Mouse (Mus musculus): ENCODE data around the gene Pde1c. TPM values are rescaled to one million over a fixed set of nuclear protein-coding genes. Genes with fewer than 3 reads are reported as not detected.

The Pde1c gene
- total and polyA plus RNA-seq, 2 experiments from 2014 or later: 27.5 to 56.0 TPM

DNA sequence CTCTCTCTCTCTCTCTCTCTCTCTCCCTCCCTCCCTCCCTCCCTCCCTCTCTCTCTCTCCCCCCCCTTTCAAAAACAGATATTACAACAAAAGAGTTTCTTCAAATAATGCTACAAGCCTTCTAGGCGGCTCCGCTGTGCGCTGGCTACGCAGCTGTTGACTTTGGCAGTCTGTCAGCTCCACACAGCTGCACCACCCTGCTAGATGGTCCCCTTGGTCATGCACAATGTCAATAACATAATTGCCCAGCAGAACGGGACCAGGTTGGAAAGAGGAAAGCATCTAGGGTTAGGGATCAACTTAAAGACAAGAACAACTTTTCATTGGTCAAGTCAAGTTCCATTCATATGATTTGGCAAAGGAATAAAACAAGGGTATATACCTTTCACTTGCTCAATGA lies 206.3 kb downstream of the Pde1c start:
- ATAC-seq: peak; percentile 41
- Histone ChIP-seq H3K27ac (peak overlapping the region; percentile 70; the same call in 1 of the 2 replicates), H3K4me1 (ENCODE audit: insufficient read depth, low read length) (peaks cover 3% of the 10 kb centered on the region; the same call in 1 of the 2 replicates), H3K36me3 (ENCODE audit: insufficient read depth, low read length) (no peaks in the 10 kb centered on the region), H3K4me2 (ENCODE audit: low read depth, low read length) (peak overlapping the region; percentile 97), H3K9me3 (ENCODE audit: low read length) (no peaks in the 10 kb centered on the region), H3K4me3 (ENCODE audit: low read length) (peak overlapping the region; percentile 55; the same call in 1 of the 2 replicates), H3K27me3 (ENCODE audit: insufficient read depth, low read length) (no peaks in the 10 kb centered on the region), H3K9ac (replicated peaks; ENCODE audit: low read length) (no peak overlapping the region)
- 2% methylated on average over 5 of the region's 5 CpGs for WGBS
- DNase-seq (ENCODE audit: low spot score): peak; percentile 62
- no peak for TF ChIP-seq CTCF (IDR thresholded peaks at IDR 0.05; ENCODE audit: low read depth)

DNA sequence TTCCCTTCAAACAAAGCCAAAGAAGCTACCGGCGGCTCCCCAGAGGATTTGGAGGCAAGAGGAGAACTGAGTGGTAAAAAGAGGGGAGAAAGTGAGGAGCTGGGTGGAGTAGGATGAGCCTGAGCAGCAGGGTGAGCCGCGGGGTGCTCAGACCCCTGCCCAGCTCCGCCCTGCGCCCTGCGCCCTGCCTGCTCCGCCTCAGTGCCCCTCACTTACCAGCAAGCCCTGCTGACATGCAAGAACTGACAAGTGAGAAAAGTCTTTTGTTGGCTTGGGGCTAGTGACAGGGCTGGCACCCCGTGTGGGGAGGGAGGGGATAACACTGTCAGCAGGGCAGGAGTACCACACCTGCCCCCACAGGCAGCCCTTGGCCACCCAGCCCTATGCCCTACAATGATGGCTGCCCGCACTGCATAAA lies 206.8 kb downstream of the Pde1c start:
- H3K9ac ChIP-seq (replicated peaks; ENCODE audit: low read length): peak overlapping the region; percentile 51
- H3K27ac ChIP-seq: peak overlapping the region; percentile 70
- peak overlapping the region; percentile 55 for H3K4me3 ChIP-seq (ENCODE audit: low read length)
- peaks cover 3% of the 10 kb centered on the region; the same call in 1 of the 2 replicates for H3K4me1 ChIP-seq (ENCODE audit: insufficient read depth, low read length)
- no peaks in the 10 kb centered on the region for H3K36me3 ChIP-seq (ENCODE audit: insufficient read depth, low read length)
- peak; percentile 72 for TF ChIP-seq CTCF (IDR thresholded peaks at IDR 0.05; ENCODE audit: low read depth)
- peak; percentile 92 for ATAC-seq
- no peaks in the 10 kb centered on the region for H3K9me3 ChIP-seq (ENCODE audit: low read length)
- peak; percentile 69 for DNase-seq (ENCODE audit: low spot score)
- WGBS: 0% methylated on average over 10 of the region's 10 CpGs
- H3K4me2 ChIP-seq (ENCODE audit: low read depth, low read length): peak overlapping the region; percentile 97
- no peaks in the 10 kb centered on the region for H3K27me3 ChIP-seq (ENCODE audit: insufficient read depth, low read length)

DNA sequence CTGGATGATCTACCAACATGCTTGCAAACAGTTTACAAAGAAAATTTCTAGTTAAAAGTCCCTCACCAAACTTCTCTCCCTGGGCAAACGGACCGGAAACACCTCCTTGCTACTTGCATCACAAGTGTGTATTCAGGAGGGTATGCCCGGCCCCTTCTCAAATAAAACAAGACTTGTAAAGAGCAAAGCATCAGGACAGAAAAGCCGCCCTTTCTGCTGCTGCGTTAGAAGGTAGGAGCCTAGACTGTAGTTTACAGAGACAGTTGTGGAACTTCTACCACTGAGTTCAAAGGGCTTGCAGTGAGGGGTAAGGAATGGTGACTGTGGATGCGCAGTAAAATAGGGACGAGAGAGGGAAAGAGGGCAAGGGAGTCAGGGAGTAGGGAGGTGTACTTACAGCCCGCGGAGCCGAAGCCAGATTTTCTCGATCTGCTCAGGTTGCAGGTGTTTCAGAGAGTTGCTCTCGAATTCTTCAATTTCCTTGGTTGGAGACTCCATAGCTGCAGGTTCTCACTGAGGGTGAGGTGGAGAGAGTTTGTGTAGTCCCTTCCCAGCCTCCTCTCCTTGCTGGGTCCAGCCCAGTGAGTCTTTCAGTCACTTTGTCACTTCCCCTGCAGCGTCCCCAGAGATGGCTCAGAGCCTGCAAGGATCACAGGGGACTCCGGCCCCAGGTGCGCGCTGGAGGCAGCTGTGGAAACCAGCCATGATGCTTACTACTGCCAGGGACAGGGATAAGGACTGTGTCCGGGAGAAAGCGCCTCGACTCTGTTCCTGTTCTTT lies 207.4 kb downstream of the Pde1c start:
- WGBS: 2% methylated on average over 19 of the region's 19 CpGs
- H3K27ac ChIP-seq: peak overlapping the region; percentile 70

DNA sequence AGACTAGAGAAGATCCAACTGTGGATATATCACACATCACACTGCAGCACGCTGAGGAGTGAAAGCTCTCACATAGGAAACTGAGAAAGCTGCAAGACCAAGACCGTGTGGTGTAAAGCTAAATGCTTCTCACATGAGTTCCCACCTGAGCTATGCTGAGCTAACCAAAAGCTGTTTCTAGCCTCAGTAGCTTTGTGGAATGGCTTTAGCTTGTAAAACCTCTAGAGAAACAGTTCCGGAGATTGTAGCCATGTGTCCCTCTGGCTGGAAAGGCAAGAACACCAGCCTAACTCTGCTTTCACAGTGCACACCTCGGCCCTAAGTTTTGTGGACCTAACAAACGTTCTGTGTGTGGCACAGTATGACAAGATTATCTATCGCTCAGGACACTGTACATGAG lies 208.8 kb downstream of the Pde1c start:
- Histone ChIP-seq H3K9ac (replicated peaks; ENCODE audit: low read length) (peak overlapping the region; percentile 18; the same call in 1 of the 2 replicates), H3K27me3 (ENCODE audit: insufficient read depth, low read length) (no peaks in the 10 kb centered on the region), H3K4me1 (ENCODE audit: insufficient read depth, low read length) (peaks cover 3% of the 10 kb centered on the region; the same call in 1 of the 2 replicates), H3K36me3 (ENCODE audit: insufficient read depth, low read length) (no peaks in the 10 kb centered on the region), H3K4me3 (ENCODE audit: low read length) (peak overlapping the region; percentile 55), H3K9me3 (ENCODE audit: low read length) (no peaks in the 10 kb centered on the region), H3K4me2 (ENCODE audit: low read depth, low read length) (peak overlapping the region; percentile 97), H3K27ac (no peak overlapping the region)
- DNase-seq (ENCODE audit: low spot score): no peak
- WGBS: 49% methylated on average over 6 of the region's 6 CpGs
- TF ChIP-seq CTCF (IDR thresholded peaks at IDR 0.05; ENCODE audit: low read depth): no peak
- ATAC-seq: no peak

More for the DNA sequence above, 207.4 kb downstream of the Pde1c start:
- ATAC-seq: peak; percentile 63
- H3K4me2 ChIP-seq (ENCODE audit: low read depth, low read length): peak overlapping the region; percentile 97
- peaks cover 3% of the 10 kb centered on the region; the same call in 1 of the 2 replicates for H3K4me1 ChIP-seq (ENCODE audit: insufficient read depth, low read length)
- H3K36me3 ChIP-seq (ENCODE audit: insufficient read depth, low read length): no peaks in the 10 kb centered on the region
- DNase-seq (ENCODE audit: low spot score): no peak
- no peaks in the 10 kb centered on the region for H3K9me3 ChIP-seq (ENCODE audit: low read length)
- H3K4me3 ChIP-seq (ENCODE audit: low read length): peak overlapping the region; percentile 55
- H3K27me3 ChIP-seq (ENCODE audit: insufficient read depth, low read length): no peaks in the 10 kb centered on the region
- no peak for TF ChIP-seq CTCF (IDR thresholded peaks at IDR 0.05; ENCODE audit: low read depth)
- peak overlapping the region; percentile 51 for H3K9ac ChIP-seq (replicated peaks; ENCODE audit: low read length)

DNA sequence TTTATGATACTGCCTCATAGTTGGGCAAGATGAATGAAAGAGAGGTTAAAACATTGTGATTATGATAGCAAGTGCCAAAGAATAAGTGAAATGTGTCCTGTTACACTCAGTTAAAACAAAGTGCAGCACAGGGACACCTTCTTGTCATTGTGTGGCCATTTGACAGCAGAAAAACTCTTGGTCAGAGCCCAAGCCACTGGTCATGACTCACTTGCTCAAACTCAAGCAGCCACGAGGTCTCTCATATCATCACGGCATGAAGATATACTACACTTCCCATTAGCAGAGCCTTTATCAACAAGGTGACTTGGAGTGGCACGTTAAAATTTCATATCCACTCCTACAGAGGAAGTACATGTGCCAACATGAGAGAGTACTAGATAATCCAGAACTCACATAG lies 209.8 kb downstream of the Pde1c start:
- Histone ChIP-seq H3K27ac (no peak overlapping the region), H3K4me3 (ENCODE audit: low read length) (peak overlapping the region; percentile 55), H3K9me3 (ENCODE audit: low read length) (no peaks in the 10 kb centered on the region), H3K4me1 (ENCODE audit: insufficient read depth, low read length) (peaks cover 3% of the 10 kb centered on the region; the same call in 1 of the 2 replicates), H3K9ac (replicated peaks; ENCODE audit: low read length) (no peak overlapping the region), H3K4me2 (ENCODE audit: low read depth, low read length) (peak overlapping the region; percentile 97), H3K27me3 (ENCODE audit: insufficient read depth, low read length) (no peaks in the 10 kb centered on the region), H3K36me3 (ENCODE audit: insufficient read depth, low read length) (no peaks in the 10 kb centered on the region)
- 66% methylated on average over 3 of the region's 3 CpGs for whole genome bisulfite sequencing
- no peak for ATAC-seq
- TF ChIP-seq CTCF (IDR thresholded peaks at IDR 0.05; ENCODE audit: low read depth): no peak
- no peak for DNase-seq (ENCODE audit: low spot score)

DNA sequence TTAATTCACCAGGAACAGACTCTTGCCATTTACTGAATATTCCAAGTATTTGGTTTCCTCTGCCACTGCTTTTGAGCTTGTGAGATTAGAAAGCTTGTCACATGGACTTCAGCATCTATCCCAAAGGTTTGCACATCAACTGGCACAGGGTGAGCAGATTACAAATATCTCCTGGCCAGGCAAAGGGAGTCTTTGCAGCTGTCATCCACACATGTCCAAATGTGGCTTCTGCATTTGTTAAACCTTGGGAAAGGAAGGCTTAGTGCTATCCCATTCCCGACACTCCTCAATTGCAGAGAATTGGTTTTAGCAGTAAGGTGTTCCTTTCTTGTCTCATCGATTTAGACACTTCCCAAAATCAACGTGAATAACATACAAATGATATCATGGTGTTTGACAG lies 221.7 kb downstream of the Pde1c start:
- Histone ChIP-seq H3K4me2 (ENCODE audit: low read depth, low read length) (no peak overlapping the region), H3K27me3 (ENCODE audit: insufficient read depth, low read length) (no peaks in the 10 kb centered on the region), H3K4me3 (ENCODE audit: low read length) (no peak overlapping the region), H3K27ac (no peak overlapping the region), H3K4me1 (ENCODE audit: insufficient read depth, low read length) (no peaks in the 10 kb centered on the region), H3K9me3 (ENCODE audit: low read length) (no peaks in the 10 kb centered on the region), H3K9ac (replicated peaks; ENCODE audit: low read length) (no peak overlapping the region), H3K36me3 (ENCODE audit: insufficient read depth, low read length) (no peaks in the 10 kb centered on the region)
- ATAC-seq (no peak), DNase-seq (ENCODE audit: low spot score) (no peak)
- no peak for TF ChIP-seq CTCF (IDR thresholded peaks at IDR 0.05; ENCODE audit: low read depth)
- WGBS: 74% methylated on average over 3 of the region's 3 CpGs

DNA sequence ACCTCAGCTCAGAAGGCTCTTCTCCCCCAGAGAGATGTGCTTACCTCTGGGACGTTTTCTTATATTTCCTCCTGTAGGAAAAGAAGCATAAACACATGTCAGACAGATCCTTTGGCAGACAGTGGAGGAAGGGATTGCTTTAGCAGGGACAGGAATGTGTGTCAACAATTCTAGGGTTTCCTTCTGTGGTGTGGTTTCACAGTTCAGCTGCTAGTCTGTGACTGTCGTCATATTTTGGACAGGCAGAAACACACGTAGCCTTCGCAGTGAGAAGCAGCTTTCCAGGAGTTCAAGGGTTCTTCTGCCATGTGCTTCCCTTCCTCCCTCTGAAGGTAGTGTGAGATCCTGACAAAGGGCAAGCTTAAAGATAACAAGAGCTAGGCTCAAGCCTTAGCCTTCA lies 223.8 kb downstream of the Pde1c start:
- no peak overlapping the region for H3K4me3 ChIP-seq (ENCODE audit: low read length)
- WGBS: 86% methylated on average over 4 of the region's 4 CpGs
- H3K4me1 ChIP-seq (ENCODE audit: insufficient read depth, low read length): 0 out of 2 replicates have a peak, but pooled peaks cover 3% of the 10 kb centered on the region
- H3K9ac ChIP-seq (replicated peaks; ENCODE audit: low read length): no peak overlapping the region
- DNase-seq (ENCODE audit: low spot score) (no peak), ATAC-seq (no peak)
- no peak for TF ChIP-seq CTCF (IDR thresholded peaks at IDR 0.05; ENCODE audit: low read depth)
- H3K9me3 ChIP-seq (ENCODE audit: low read length): no peaks in the 10 kb centered on the region
- no peaks in the 10 kb centered on the region for H3K36me3 ChIP-seq (ENCODE audit: insufficient read depth, low read length)
- H3K27ac ChIP-seq: no peak overlapping the region
- H3K4me2 ChIP-seq (ENCODE audit: low read depth, low read length): no peak overlapping the region
- H3K27me3 ChIP-seq (ENCODE audit: insufficient read depth, low read length): no peaks in the 10 kb centered on the region
